Mouse (Mus musculus): Measurements from ENCODE around the gene Mri1. TPM values are rescaled to one million over a fixed set of nuclear protein-coding genes. Genes with fewer than 3 reads are reported as not detected.
A peak's percentile ranks its signal among the peaks of the same experiment; 100 is the strongest.

The Mri1 gene
- polyA plus RNA-seq, 1 experiment from 2014 or later, result 61.4 TPM

DNA sequence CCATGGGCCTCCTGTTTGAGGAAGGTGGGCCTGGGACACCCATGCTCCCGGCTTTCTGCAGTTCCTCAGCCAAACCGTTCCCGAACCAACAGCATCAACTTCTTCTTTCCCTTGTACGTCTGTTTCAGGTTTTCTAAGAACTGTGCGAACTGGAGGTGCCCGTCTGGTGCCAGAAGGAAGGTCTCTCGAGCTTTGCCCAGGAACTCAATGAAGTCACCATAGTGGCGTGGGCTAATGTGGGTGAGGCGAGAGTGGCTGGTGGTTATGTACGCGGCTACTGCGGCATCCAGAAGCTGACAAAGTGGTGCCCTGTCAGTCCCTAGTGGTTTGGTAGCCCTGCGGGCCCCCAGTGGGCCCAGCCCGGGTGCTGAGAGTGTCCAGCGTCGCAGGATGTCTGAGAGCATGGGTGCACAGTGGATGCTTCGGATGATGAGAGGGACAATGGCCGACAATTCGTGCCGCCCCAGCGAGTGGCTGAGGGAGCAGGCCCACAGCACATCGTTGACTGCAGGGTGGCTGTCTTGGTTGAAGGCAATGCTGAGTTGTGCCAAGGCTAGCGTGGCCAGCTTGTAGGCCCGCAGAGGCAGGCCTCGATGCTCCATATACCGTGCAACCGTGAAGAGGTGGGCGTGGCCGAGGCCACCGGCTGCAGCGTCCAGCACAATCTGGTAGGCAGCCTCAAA, 45.1 kb downstream of the Mri1 start:
- no peaks in the 10 kb centered on the region for H3K27me3 ChIP-seq (ENCODE audit: control insufficient read depth, insufficient read depth, low read length)
- H3K9me3 ChIP-seq (ENCODE audit: control insufficient read depth, low read length), result no peaks in the 10 kb centered on the region
- 0 out of 2 replicates have a peak, but pooled peaks cover 2% of the 10 kb centered on the region for H3K4me1 ChIP-seq (ENCODE audit: control insufficient read depth, insufficient read depth, low read length)
- no peak overlapping the region for H3K4me2 ChIP-seq (ENCODE audit: low read depth, severe bottlenecking)
- WGBS, result 94% methylated on average over 31 of the region's 31 CpGs
- no peak overlapping the region; the same call in 1 of the 2 replicates for H3K9ac ChIP-seq (ENCODE audit: low read length)
- no peak overlapping the region for H3K27ac ChIP-seq (replicated peaks; ENCODE audit: low read depth, low read length)
- DNase-seq (ENCODE audit: low spot score) (no peak), ATAC-seq (ENCODE audit: insufficient number of reproducible peaks, low FRiP score, low TSS enrichment, low read depth) (no peak)
- no peak overlapping the region for H3K4me3 ChIP-seq (ENCODE audit: low read depth, low read length)
- H3K36me3 ChIP-seq (ENCODE audit: control insufficient read depth, insufficient read depth, low read length), result peaks cover 20% of the 10 kb centered on the region

- Histone ChIP-seq H3K9me3 (ENCODE audit: control insufficient read depth, low read length) (no peaks in the 10 kb centered on the region), H3K27me3 (ENCODE audit: control insufficient read depth, insufficient read depth, low read length) (no peaks in the 10 kb centered on the region), H3K4me1 (ENCODE audit: control insufficient read depth, insufficient read depth, low read length) (0 out of 2 replicates have a peak, but pooled peaks cover 2% of the 10 kb centered on the region), H3K4me2 (ENCODE audit: low read depth, severe bottlenecking) (no peak overlapping the region), H3K36me3 (ENCODE audit: control insufficient read depth, insufficient read depth, low read length) (peaks cover 20% of the 10 kb centered on the region), H3K9ac (ENCODE audit: low read length) (no peak overlapping the region), H3K27ac (replicated peaks; ENCODE audit: low read depth, low read length) (no peak overlapping the region), H3K4me3 (ENCODE audit: low read depth, low read length) (no peak overlapping the region)
- ATAC-seq (ENCODE audit: insufficient number of reproducible peaks, low FRiP score, low TSS enrichment, low read depth), result no peak
- WGBS, result 86% methylated on average over 3 of the region's 3 CpGs
- no peak for DNase-seq (ENCODE audit: low spot score)
Measured at GRCm38 (mm10) chr8:84211202-84211601, 45.9 kb downstream of the Mri1 start.

DNA sequence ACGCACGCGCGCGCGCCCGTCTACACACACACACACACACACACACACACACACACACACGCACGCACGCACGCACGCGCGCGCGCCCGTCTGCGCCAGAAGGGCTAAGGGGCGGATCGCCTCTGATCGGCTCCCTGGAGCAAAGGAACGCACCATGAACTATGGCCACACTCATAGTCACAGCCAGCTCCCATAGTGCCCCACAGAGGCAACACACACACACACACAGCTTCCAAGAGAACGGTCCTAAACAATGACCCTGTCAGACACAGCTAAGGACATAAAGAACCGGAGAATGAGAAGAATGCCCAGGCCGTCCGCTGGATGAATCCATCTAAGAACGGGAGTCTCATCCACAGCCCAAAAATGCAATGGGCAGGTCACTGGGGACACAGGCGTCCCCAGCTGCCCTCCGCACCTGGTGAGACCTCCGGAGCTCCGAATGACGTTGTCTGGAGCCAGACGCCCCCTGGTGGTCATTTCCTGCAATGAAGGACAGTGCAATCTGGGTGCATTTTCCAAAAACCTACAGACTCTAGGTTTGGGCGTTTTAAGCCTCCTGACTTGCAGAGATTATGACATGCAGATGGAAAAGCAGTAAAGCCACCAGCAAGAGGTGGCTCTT, 46.8 kb downstream of the Mri1 start:
- Histone ChIP-seq H3K27ac (replicated peaks; ENCODE audit: low read depth, low read length) (no peak overlapping the region), H3K4me3 (ENCODE audit: low read depth, low read length) (no peak overlapping the region), H3K36me3 (ENCODE audit: control insufficient read depth, insufficient read depth, low read length) (peaks cover 18% of the 10 kb centered on the region), H3K9ac (ENCODE audit: low read length) (no peak overlapping the region), H3K4me2 (ENCODE audit: low read depth, severe bottlenecking) (no peak overlapping the region), H3K27me3 (ENCODE audit: control insufficient read depth, insufficient read depth, low read length) (no peaks in the 10 kb centered on the region), H3K4me1 (ENCODE audit: control insufficient read depth, insufficient read depth, low read length) (0 out of 2 replicates have a peak, but pooled peaks cover 2% of the 10 kb centered on the region), H3K9me3 (ENCODE audit: control insufficient read depth, low read length) (no peaks in the 10 kb centered on the region)
- DNase-seq (ENCODE audit: low spot score) (peak; percentile 90), ATAC-seq (ENCODE audit: insufficient number of reproducible peaks, low FRiP score, low TSS enrichment, low read depth) (0 out of 2 replicates have a peak, but pooled peaks have one; percentile 59)
- 63% methylated on average over 34 of the region's 34 CpGs for WGBS

DNA sequence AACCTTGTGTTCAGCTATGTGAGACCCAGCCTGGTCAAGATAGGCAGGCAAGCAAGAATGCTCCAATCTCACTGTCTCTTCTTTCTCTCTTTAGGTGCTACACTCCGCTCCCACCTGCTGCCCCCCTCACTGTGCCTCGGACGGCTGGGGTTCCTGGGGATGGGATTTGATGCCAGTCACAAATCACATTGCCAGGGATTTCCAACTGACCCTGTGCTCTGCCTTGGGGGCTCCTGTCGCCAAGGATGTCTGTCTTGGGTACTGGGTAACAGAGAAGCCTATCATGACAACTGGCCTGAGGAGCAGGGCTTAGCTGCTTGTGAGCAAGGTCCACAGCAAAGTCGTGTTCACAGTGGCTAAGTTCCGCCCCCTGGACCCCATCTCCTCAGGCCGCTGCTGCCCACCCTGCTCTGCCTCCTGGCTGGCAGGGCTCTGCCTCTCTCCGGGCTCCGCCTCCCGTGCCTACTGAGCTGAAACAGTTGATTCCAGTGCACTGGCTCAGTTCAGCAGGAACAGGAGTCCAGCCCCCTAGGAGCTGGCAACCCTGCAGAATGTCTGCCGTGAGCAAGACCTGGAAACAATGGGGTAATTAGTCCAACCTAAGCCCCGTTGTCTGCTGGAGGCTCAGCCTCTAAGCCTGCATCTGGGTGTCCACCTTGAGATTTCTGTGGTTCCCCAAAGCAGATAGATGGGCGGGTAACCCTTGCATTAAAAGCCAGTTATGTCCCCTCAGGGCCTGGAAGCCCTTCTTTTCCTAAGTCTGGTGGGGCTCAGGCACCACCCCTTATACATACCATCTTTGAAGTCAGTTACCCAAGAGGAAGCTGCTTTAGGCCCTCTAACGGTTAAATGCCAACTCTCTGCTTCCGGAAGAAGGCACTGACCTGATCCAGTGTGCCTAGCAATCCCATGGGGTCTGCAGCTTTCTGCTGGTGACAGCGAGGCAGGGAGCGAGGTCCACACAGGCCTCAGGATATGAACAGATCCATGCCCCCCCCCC, 48.4 kb downstream of the Mri1 start:
- H3K9ac ChIP-seq (ENCODE audit: low read length), result no peak overlapping the region
- ATAC-seq (ENCODE audit: insufficient number of reproducible peaks, low FRiP score, low TSS enrichment, low read depth), result no peak
- H3K4me2 ChIP-seq (ENCODE audit: low read depth, severe bottlenecking), result no peak overlapping the region
- H3K27me3 ChIP-seq (ENCODE audit: control insufficient read depth, insufficient read depth, low read length), result no peaks in the 10 kb centered on the region
- H3K36me3 ChIP-seq (ENCODE audit: control insufficient read depth, insufficient read depth, low read length), result peaks cover 12% of the 10 kb centered on the region
- peaks cover 8% of the 10 kb centered on the region for H3K4me1 ChIP-seq (ENCODE audit: control insufficient read depth, insufficient read depth, low read length)
- no peak overlapping the region for H3K27ac ChIP-seq (replicated peaks; ENCODE audit: low read depth, low read length)
- H3K4me3 ChIP-seq (ENCODE audit: low read depth, low read length), result no peak overlapping the region
- no peak for DNase-seq (ENCODE audit: low spot score)
- WGBS, result 73% methylated on average over 17 of the region's 17 CpGs
- no peaks in the 10 kb centered on the region for H3K9me3 ChIP-seq (ENCODE audit: control insufficient read depth, low read length)

DNA sequence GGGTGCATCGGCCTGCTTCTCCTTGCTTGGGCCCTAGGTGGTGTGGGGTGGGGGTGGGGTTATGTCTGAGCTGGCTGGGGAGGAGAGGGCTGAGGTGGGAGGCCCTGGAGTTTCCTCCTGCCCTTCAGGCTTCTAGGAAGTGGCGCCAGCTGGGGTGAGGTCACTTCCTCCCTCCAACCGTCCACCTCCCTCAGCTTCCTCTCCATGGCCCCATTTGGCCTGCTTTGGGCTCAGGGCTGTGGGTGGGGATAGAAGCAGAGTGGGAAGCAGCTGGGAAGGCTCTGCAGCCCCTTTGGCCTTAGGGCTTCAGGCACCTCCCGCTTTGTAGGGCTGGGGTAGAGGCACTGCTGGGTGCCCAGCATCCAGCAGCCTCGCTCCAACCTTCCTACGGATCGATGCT, 49.3 kb downstream of the Mri1 start:
- no peak overlapping the region for H3K27ac ChIP-seq (replicated peaks; ENCODE audit: low read depth, low read length)
- DNase-seq (ENCODE audit: low spot score) (no peak), ATAC-seq (ENCODE audit: insufficient number of reproducible peaks, low FRiP score, low TSS enrichment, low read depth) (no peak)
- H3K27me3 ChIP-seq (ENCODE audit: control insufficient read depth, insufficient read depth, low read length), result no peaks in the 10 kb centered on the region
- H3K4me3 ChIP-seq (ENCODE audit: low read depth, low read length), result no peak overlapping the region
- peaks cover 15% of the 10 kb centered on the region for H3K4me1 ChIP-seq (ENCODE audit: control insufficient read depth, insufficient read depth, low read length)
- H3K36me3 ChIP-seq (ENCODE audit: control insufficient read depth, insufficient read depth, low read length), result peaks cover 9% of the 10 kb centered on the region
- no peak overlapping the region for H3K4me2 ChIP-seq (ENCODE audit: low read depth, severe bottlenecking)
- no peak overlapping the region for H3K9ac ChIP-seq (ENCODE audit: low read length)
- 58% methylated on average over 7 of the region's 7 CpGs for WGBS
- H3K9me3 ChIP-seq (ENCODE audit: control insufficient read depth, low read length), result no peaks in the 10 kb centered on the region

GRCm38 (mm10) chr8:84206666-84207065, 50.5 kb downstream of the Mri1 start:
- Histone ChIP-seq H3K4me2 (ENCODE audit: low read depth, severe bottlenecking) (no peak overlapping the region), H3K27me3 (ENCODE audit: control insufficient read depth, insufficient read depth, low read length) (no peaks in the 10 kb centered on the region), H3K9me3 (ENCODE audit: control insufficient read depth, low read length) (no peaks in the 10 kb centered on the region), H3K4me1 (ENCODE audit: control insufficient read depth, insufficient read depth, low read length) (peaks cover 25% of the 10 kb centered on the region), H3K27ac (replicated peaks; ENCODE audit: low read depth, low read length) (no peak overlapping the region), H3K36me3 (ENCODE audit: control insufficient read depth, insufficient read depth, low read length) (peaks cover 8% of the 10 kb centered on the region; the same call in 1 of the 2 replicates), H3K9ac (ENCODE audit: low read length) (no peak overlapping the region), H3K4me3 (ENCODE audit: low read depth, low read length) (no peak overlapping the region)
- 92% methylated on average over 3 of the region's 3 CpGs for WGBS
- DNase-seq (ENCODE audit: low spot score) (no peak), ATAC-seq (ENCODE audit: insufficient number of reproducible peaks, low FRiP score, low TSS enrichment, low read depth) (no peak)

DNA sequence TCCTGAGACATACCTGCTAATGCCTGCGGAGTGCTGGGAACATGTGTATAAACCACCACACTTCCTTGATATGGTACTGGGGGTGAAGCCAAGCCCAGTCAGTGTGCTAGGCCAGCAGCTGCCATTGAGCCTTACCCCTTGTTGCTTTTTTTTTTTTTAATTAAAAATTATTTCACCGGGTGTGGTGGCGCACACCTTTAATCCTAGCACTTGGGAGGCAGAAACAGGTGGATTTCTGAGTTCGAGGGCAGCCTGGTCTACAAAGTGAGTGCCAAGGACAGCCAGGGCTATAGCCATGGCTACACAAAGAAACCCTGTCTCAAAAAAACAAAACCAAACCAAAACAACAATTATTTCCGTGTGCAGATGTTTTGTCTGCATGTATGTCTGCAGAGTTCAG, 52.1 kb downstream of the Mri1 start:
- peaks cover 34% of the 10 kb centered on the region for H3K4me1 ChIP-seq (ENCODE audit: control insufficient read depth, insufficient read depth, low read length)
- ATAC-seq (ENCODE audit: insufficient number of reproducible peaks, low FRiP score, low TSS enrichment, low read depth), result no peak
- WGBS, result 95% methylated on average over 5 of the region's 5 CpGs
- no peak for DNase-seq (ENCODE audit: low spot score)
- H3K27me3 ChIP-seq (ENCODE audit: control insufficient read depth, insufficient read depth, low read length), result no peaks in the 10 kb centered on the region
- no peak overlapping the region for H3K27ac ChIP-seq (replicated peaks; ENCODE audit: low read depth, low read length)
- no peaks in the 10 kb centered on the region for H3K9me3 ChIP-seq (ENCODE audit: control insufficient read depth, low read length)
- no peak overlapping the region for H3K4me2 ChIP-seq (ENCODE audit: low read depth, severe bottlenecking)
- 0 out of 2 replicates have a peak, but pooled peaks cover 5% of the 10 kb centered on the region for H3K36me3 ChIP-seq (ENCODE audit: control insufficient read depth, insufficient read depth, low read length)
- no peak overlapping the region for H3K9ac ChIP-seq (ENCODE audit: low read length)
- no peak overlapping the region for H3K4me3 ChIP-seq (ENCODE audit: low read depth, low read length)

Data from limb, embryonic 11.5 days (tissue).